Mouse (Mus musculus): Measurements from ENCODE around the gene Slc38a1. TPM values are rescaled to one million over a fixed set of nuclear protein-coding genes. Genes with fewer than 3 reads are reported as not detected.

Slc38a1 gene
- polyA plus RNA-seq, 2 experiments = 50.4 to 57.7 TPM

- Histone ChIP-seq H3K4me2 (replicated peaks; ENCODE audit: low read depth, low read length, severe bottlenecking) (no peak overlapping the region), H3K9me3 (ENCODE audit: control insufficient read depth, low read length) (no peaks in the 10 kb centered on the region), H3K4me1 (ENCODE audit: control insufficient read depth, insufficient read depth, low read length) (peaks cover 9% of the 10 kb centered on the region), H3K27ac (replicated peaks; ENCODE audit: low read depth, low read length) (peak overlapping the region; percentile 16), H3K36me3 (ENCODE audit: control insufficient read depth, insufficient read depth, low read length) (no peaks in the 10 kb centered on the region), H3K9ac (ENCODE audit: low read depth, low read length, severe bottlenecking) (no peak overlapping the region), H3K4me3 (replicated peaks; ENCODE audit: low read length) (no peak overlapping the region), H3K27me3 (ENCODE audit: control insufficient read depth, insufficient read depth, low read length) (no peaks in the 10 kb centered on the region)
- ATAC-seq (ENCODE audit: low FRiP score, low read depth) = no peak
- no peak for DNase-seq (ENCODE audit: low spot score)
- TF ChIP-seq POLR2A (IDR thresholded peaks at IDR 0.05; ENCODE audit: borderline replicate concordance, extremely low read depth, insufficient read depth, insufficient read length) = no peak
- 88% methylated on average over 9 of the region's 9 CpGs for WGBS
Measured at GRCm38 (mm10) chr15:96548363-96548762, 94.3 kb downstream of the Slc38a1 start.

- Histone ChIP-seq H3K4me3 (replicated peaks; ENCODE audit: low read length) (no peak overlapping the region), H3K4me1 (ENCODE audit: control insufficient read depth, insufficient read depth, low read length) (peaks cover 9% of the 10 kb centered on the region), H3K9ac (ENCODE audit: low read depth, low read length, severe bottlenecking) (no peak overlapping the region), H3K27ac (replicated peaks; ENCODE audit: low read depth, low read length) (peak overlapping the region; percentile 16), H3K4me2 (replicated peaks; ENCODE audit: low read depth, low read length, severe bottlenecking) (peak overlapping the region; percentile 15; the same call in 1 of the 2 replicates), H3K27me3 (ENCODE audit: control insufficient read depth, insufficient read depth, low read length) (no peaks in the 10 kb centered on the region), H3K36me3 (ENCODE audit: control insufficient read depth, insufficient read depth, low read length) (no peaks in the 10 kb centered on the region), H3K9me3 (ENCODE audit: control insufficient read depth, low read length) (no peaks in the 10 kb centered on the region)
- 41% methylated on average over 21 of the region's 21 CpGs for WGBS
- no peak for TF ChIP-seq POLR2A (IDR thresholded peaks at IDR 0.05; ENCODE audit: borderline replicate concordance, extremely low read depth, insufficient read depth, insufficient read length)
- ATAC-seq (ENCODE audit: low FRiP score, low read depth) (peak; percentile 71), DNase-seq (ENCODE audit: low spot score) (peak; percentile 80)
Measured at GRCm38 (mm10) chr15:96547256-96548195, 95.2 kb downstream of the Slc38a1 start.

DNA sequence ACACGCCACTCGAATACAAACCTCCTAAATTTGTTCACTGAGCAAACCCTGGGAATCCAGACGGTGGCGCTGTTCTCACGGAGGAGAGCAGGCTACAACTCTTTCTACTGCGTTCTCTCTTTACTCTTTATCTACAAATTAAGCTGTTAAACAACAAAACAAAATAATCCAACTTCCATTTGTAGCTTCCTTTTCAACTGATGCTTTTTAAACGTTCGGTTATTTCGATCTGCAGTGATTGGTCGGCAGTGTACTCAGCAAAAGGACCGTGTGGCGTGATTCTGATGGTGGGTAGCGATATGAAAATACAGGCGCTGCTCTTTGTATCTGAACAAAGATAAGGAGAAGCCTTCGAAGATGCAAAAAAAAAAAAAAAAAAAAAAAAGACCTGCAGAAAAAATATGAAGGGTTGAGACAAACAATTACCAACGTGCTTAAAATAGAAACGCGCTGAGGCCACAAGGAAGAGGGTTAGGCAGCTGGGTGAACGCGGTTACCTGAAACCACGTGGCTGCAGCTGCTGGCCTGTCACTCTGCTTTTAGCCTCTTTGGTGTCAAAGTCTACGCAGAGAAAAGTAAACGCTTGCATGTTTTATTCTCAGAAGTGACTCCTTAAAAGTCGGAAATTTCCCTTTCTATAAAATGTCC, 99.4 kb downstream of the Slc38a1 start:
- DNase-seq (ENCODE audit: low spot score) (peak; percentile 84), ATAC-seq (ENCODE audit: low FRiP score, low read depth) (peak; percentile 54; the same call in 1 of the 2 replicates)
- H3K4me3 ChIP-seq (replicated peaks; ENCODE audit: low read length) = peak overlapping the region; percentile 31
- no peaks in the 10 kb centered on the region for H3K36me3 ChIP-seq (ENCODE audit: control insufficient read depth, insufficient read depth, low read length)
- H3K9ac ChIP-seq (ENCODE audit: low read depth, low read length, severe bottlenecking) = 0 out of 2 replicates have a peak overlapping the region, but pooled peaks have one; percentile 13
- no peaks in the 10 kb centered on the region for H3K27me3 ChIP-seq (ENCODE audit: control insufficient read depth, insufficient read depth, low read length)
- peak overlapping the region; percentile 47 for H3K4me2 ChIP-seq (replicated peaks; ENCODE audit: low read depth, low read length, severe bottlenecking)
- H3K4me1 ChIP-seq (ENCODE audit: control insufficient read depth, insufficient read depth, low read length) = peaks cover 8% of the 10 kb centered on the region
- H3K9me3 ChIP-seq (ENCODE audit: control insufficient read depth, low read length) = no peaks in the 10 kb centered on the region
- no peak for TF ChIP-seq POLR2A (IDR thresholded peaks at IDR 0.05; ENCODE audit: borderline replicate concordance, extremely low read depth, insufficient read depth, insufficient read length)
- no peak overlapping the region for H3K27ac ChIP-seq (replicated peaks; ENCODE audit: low read depth, low read length)
- WGBS = 3% methylated on average over 24 of the region's 24 CpGs

GRCm38 (mm10) chr15:96542135-96542534, 100.6 kb downstream of the Slc38a1 start:
- ATAC-seq (ENCODE audit: low FRiP score, low read depth) = no peak
- WGBS = 83% methylated on average over 8 of the region's 8 CpGs
- no peak for TF ChIP-seq POLR2A (IDR thresholded peaks at IDR 0.05; ENCODE audit: borderline replicate concordance, extremely low read depth, insufficient read depth, insufficient read length)

DNA sequence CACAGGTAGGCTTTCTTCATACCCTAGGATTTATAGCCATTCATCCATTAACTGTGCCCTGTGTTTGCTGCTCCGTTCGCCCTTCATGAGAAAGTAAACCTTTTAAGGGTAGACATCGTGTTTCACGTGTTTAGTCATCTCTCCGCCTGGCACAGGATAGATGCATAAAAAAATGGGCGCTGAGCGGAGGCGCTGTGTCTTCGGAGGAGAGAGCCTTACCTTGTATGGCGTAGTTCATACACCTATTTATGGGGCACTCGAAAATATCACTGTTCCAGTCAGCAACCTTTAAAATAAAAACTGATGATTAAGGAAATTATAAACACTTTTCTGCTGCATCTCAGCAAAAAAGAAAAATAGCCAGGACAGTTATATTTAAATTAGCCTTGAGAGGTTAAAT, 105.4 kb downstream of the Slc38a1 start:
- DNase-seq (ENCODE audit: low spot score) = no peak
- no peak for TF ChIP-seq POLR2A (IDR thresholded peaks at IDR 0.05; ENCODE audit: borderline replicate concordance, extremely low read depth, insufficient read depth, insufficient read length)

More at GRCm38 (mm10) chr15:96542135-96542534, 100.6 kb downstream of the Slc38a1 start:
- Histone ChIP-seq H3K4me1 (ENCODE audit: control insufficient read depth, insufficient read depth, low read length) (peaks cover under 1% of the 10 kb centered on the region; the same call in 1 of the 2 replicates), H3K36me3 (ENCODE audit: control insufficient read depth, insufficient read depth, low read length) (no peaks in the 10 kb centered on the region), H3K27ac (replicated peaks; ENCODE audit: low read depth, low read length) (no peak overlapping the region), H3K9me3 (ENCODE audit: control insufficient read depth, low read length) (no peaks in the 10 kb centered on the region), H3K4me3 (replicated peaks; ENCODE audit: low read length) (no peak overlapping the region), H3K9ac (ENCODE audit: low read depth, low read length, severe bottlenecking) (no peak overlapping the region), H3K27me3 (ENCODE audit: control insufficient read depth, insufficient read depth, low read length) (no peaks in the 10 kb centered on the region), H3K4me2 (replicated peaks; ENCODE audit: low read depth, low read length, severe bottlenecking) (no peak overlapping the region)
- DNase-seq (ENCODE audit: low spot score) = no peak

More for the DNA sequence above, 105.4 kb downstream of the Slc38a1 start:
- no peak overlapping the region for H3K4me3 ChIP-seq (replicated peaks; ENCODE audit: low read length)
- WGBS = 86% methylated on average over 11 of the region's 11 CpGs
- no peak overlapping the region for H3K27ac ChIP-seq (replicated peaks; ENCODE audit: low read depth, low read length)
- no peaks in the 10 kb centered on the region for H3K36me3 ChIP-seq (ENCODE audit: control insufficient read depth, insufficient read depth, low read length)
- ATAC-seq (ENCODE audit: low FRiP score, low read depth) = no peak
- H3K9me3 ChIP-seq (ENCODE audit: control insufficient read depth, low read length) = no peaks in the 10 kb centered on the region
- no peaks in the 10 kb centered on the region for H3K4me1 ChIP-seq (ENCODE audit: control insufficient read depth, insufficient read depth, low read length)
- H3K4me2 ChIP-seq (replicated peaks; ENCODE audit: low read depth, low read length, severe bottlenecking) = no peak overlapping the region
- H3K27me3 ChIP-seq (ENCODE audit: control insufficient read depth, insufficient read depth, low read length) = no peaks in the 10 kb centered on the region
- no peak overlapping the region for H3K9ac ChIP-seq (ENCODE audit: low read depth, low read length, severe bottlenecking)
